Mouse (Mus musculus) ES-Bruce4 (cell line): ENCODE measurements around the gene Sox1. TPM values are rescaled to one million over a fixed set of nuclear protein-coding genes. Genes with fewer than 3 reads are reported as not detected.

Source experiments
- H3K27ac ChIP-seq: 2 replicates; pipeline ENCODE4 v1.5.1; 2012; ENCODE audit warnings: low read length, inconsistent platforms; ENCODE audit not compliant: insufficient read depth
- H3K27me3 ChIP-seq: 2 replicates; pipeline ENCODE4 v1.6.1; 2012; ENCODE audit warnings: mild to moderate bottlenecking, low read length, inconsistent platforms; ENCODE audit not compliant: control insufficient read depth, poor library complexity, insufficient read depth, severe bottlenecking
- H3K36me3 ChIP-seq: 2 replicates; pipeline ENCODE4 v1.6.1; 2012; ENCODE audit warnings: inconsistent platforms, mild to moderate bottlenecking, low read length, moderate library complexity; ENCODE audit not compliant: control insufficient read depth, poor library complexity, insufficient read depth, severe bottlenecking
- H3K4me1 ChIP-seq: one replicate; pipeline ENCODE4 v1.8.1; 2011; ENCODE audit warnings: low read length; ENCODE audit not compliant: control insufficient read depth, insufficient read depth
- H3K4me3 ChIP-seq: 2 replicates; pipeline ENCODE4 v1.5.1; 2011; ENCODE audit warnings: low read depth, mild to moderate bottlenecking, low read length
- H3K9ac ChIP-seq: 2 replicates; pipeline ENCODE4 v1.6.1; 2012; ENCODE audit warnings: low read depth, mild to moderate bottlenecking, inconsistent platforms; ENCODE audit not compliant: poor library complexity, severe bottlenecking
- H3K9me3 ChIP-seq: replicated peaks from 2 replicates; pipeline ENCODE4 v1.6.1; 2012; ENCODE audit warnings: mild to moderate bottlenecking, low read length, inconsistent platforms; ENCODE audit not compliant: control insufficient read depth, poor library complexity, insufficient read depth, severe bottlenecking
- CTCF ChIP-seq: IDR thresholded peaks from one replicate; pipeline ENCODE4 v1.8.1; 2011; ENCODE audit warnings: low read depth, low read length
- EP300 ChIP-seq: IDR thresholded peaks from 2 replicates; pipeline ENCODE4 v1.6.1; 2011; ENCODE audit warnings: low read depth, low read length; ENCODE audit not compliant: insufficient read depth
- POLR2A ChIP-seq: IDR thresholded peaks from one replicate; pipeline ENCODE4 v1.8.1; 2011; ENCODE audit warnings: low read length; ENCODE audit not compliant: insufficient read depth
- polyA plus RNA-seq: library from polyadenylated mRNA; stranded (reverse); fragments of >200 nt; gene quantifications from 2 replicates; pipeline ENCODE4 v1.2.4, GENCODE M21; 2011; ENCODE audit warnings: low read depth; ENCODE audit not compliant: missing spikeins, insufficient read depth, insufficient read length

The Sox1 gene
- polyA plus RNA-seq = 0.37 and 0.50 TPM in 2 replicates

GRCm38 (mm10) chr8:12395071-12396031 lies at the start of gene Sox1:
Gene Sox1 (plus strand): TSS chr8:12395295.
- peak within 1 kb of the TSS; percentile 77 for H3K4me3 ChIP-seq
- H3K4me1 ChIP-seq = no peaks in the 10 kb centered on the region
- TF ChIP-seq POLR2A (no peak), EP300 (no peak), CTCF (no peak)
- peak within 1 kb of the TSS; percentile 89 for H3K9ac ChIP-seq
- H3K27me3 ChIP-seq = peaks cover 60% of the 10 kb centered on the region
- H3K36me3 ChIP-seq = no peaks in the 10 kb centered on the region
- H3K9me3 ChIP-seq = no peaks in the 10 kb centered on the region
- peak within 1 kb of the TSS; percentile 3; the same call in 1 of the 2 replicates for H3K27ac ChIP-seq

GRCm38 (mm10) chr8:12345881-12346280 lies 49.2 kb upstream of the Sox1 start:
- Histone ChIP-seq H3K4me1 (no peaks in the 10 kb centered on the region), H3K4me3 (no peak overlapping the region), H3K9ac (no peak overlapping the region), H3K9me3 (no peaks in the 10 kb centered on the region), H3K27ac (no peak overlapping the region), H3K27me3 (no peaks in the 10 kb centered on the region), H3K36me3 (no peaks in the 10 kb centered on the region)
- TF ChIP-seq POLR2A = no peak
- no peak for TF ChIP-seq CTCF
- no peak for TF ChIP-seq EP300

- Histone ChIP-seq H3K9me3 (no peaks in the 10 kb centered on the region), H3K27ac (no peak overlapping the region), H3K4me1 (no peaks in the 10 kb centered on the region), H3K4me3 (no peak overlapping the region), H3K27me3 (no peaks in the 10 kb centered on the region), H3K36me3 (no peaks in the 10 kb centered on the region), H3K9ac (no peak overlapping the region)
- no peak for TF ChIP-seq EP300
- no peak for TF ChIP-seq POLR2A
- TF ChIP-seq CTCF = no peak
Measured at GRCm38 (mm10) chr8:12346870-12347269, 48.2 kb upstream of the Sox1 start.

- H3K9ac ChIP-seq = no peak overlapping the region
- no peak overlapping the region for H3K27ac ChIP-seq
- H3K27me3 ChIP-seq = no peaks in the 10 kb centered on the region; the same call in 1 of the 2 replicates
- no peaks in the 10 kb centered on the region for H3K4me1 ChIP-seq
- H3K9me3 ChIP-seq = peaks cover 2% of the 10 kb centered on the region; the same call in 1 of the 2 replicates
- TF ChIP-seq POLR2A (no peak), CTCF (no peak), EP300 (no peak)
- H3K36me3 ChIP-seq = no peaks in the 10 kb centered on the region
- no peak overlapping the region for H3K4me3 ChIP-seq
Measured at GRCm38 (mm10) chr8:12348306-12348705, 46.8 kb upstream of the Sox1 start.

- no peak overlapping the region for H3K9ac ChIP-seq
- no peaks in the 10 kb centered on the region for H3K4me1 ChIP-seq
- H3K4me3 ChIP-seq = no peak overlapping the region
- TF ChIP-seq EP300 (no peak), CTCF (no peak), POLR2A (no peak)
- H3K27ac ChIP-seq = no peak overlapping the region
- no peaks in the 10 kb centered on the region; the same call in 1 of the 2 replicates for H3K27me3 ChIP-seq
- H3K9me3 ChIP-seq = peaks cover 2% of the 10 kb centered on the region; the same call in 1 of the 2 replicates
- no peaks in the 10 kb centered on the region for H3K36me3 ChIP-seq
Measured at GRCm38 (mm10) chr8:12349591-12349990, 45.5 kb upstream of the Sox1 start.

GRCm38 (mm10) chr8:12351121-12351520 lies 44.0 kb upstream of the Sox1 start:
- H3K9ac ChIP-seq = no peak overlapping the region
- no peaks in the 10 kb centered on the region; the same call in 1 of the 2 replicates for H3K27me3 ChIP-seq
- H3K36me3 ChIP-seq = no peaks in the 10 kb centered on the region
- H3K4me1 ChIP-seq = no peaks in the 10 kb centered on the region
- H3K27ac ChIP-seq = no peak overlapping the region
- peaks cover 2% of the 10 kb centered on the region; the same call in 1 of the 2 replicates for H3K9me3 ChIP-seq
- TF ChIP-seq EP300 (no peak), POLR2A (no peak), CTCF (no peak)
- H3K4me3 ChIP-seq = no peak overlapping the region
